ENCODE assay signal across 26 mouse cellular contexts in the genomic region with DNA sequence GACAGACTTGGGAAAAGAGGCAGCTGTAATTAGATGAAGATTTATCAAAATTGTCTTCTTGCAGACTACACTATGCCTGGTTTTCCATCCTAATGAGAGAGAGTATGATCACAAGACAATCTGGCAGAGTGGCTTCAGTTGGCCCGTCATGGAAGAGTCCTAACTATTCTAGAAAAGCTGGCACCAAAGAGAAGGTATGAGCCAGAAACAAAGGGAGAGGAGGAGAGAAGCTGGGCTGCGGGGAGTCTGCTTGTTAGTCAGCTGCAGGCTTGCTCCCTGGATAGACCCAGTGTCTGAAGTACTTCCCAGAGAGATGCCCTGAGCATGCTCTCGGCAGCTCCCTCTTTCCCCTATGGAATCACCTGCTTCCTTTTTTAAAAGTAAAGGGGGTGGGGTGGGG.
DNase-seq lines count a peak whose midpoint lies in the region; ATAC-seq and TF ChIP-seq lines count a peak whose summit lies in the region.
"Had no signal": no experiment of that assay in that cellular context is flagged by ENCODE, and none has a peak within 500 bp of the region (broad histone marks: within the 10 kb centered on the region; RNA-seq: fewer than 3 reads in every experiment).

No protein-coding gene starts in this region.

- no peaks in the 10 kb centered on the region for H3K9me3 ChIP-seq in forebrain, embryonic 16.5 days (ENCODE audit: control insufficient read depth, low read length)
- no peaks in the 10 kb centered on the region for H3K9me3 ChIP-seq in forebrain, embryonic 13.5 days (replicated peaks)
- H3K9me3 ChIP-seq in hindbrain, postnatal 0 days (ENCODE audit: low read length): no peaks in the 10 kb centered on the region
- H3K9me3 ChIP-seq in hindbrain, embryonic 14.5 days (ENCODE audit: control insufficient read depth, low read length): no peaks in the 10 kb centered on the region
- H3K9me3 ChIP-seq: embryonic facial prominence, embryonic 12.5 days; hindbrain, embryonic 13.5 days; liver, embryonic 12.5 days; neural tube, embryonic 13.5 days had no signal

- H3K36me3 ChIP-seq in forebrain, embryonic 16.5 days (ENCODE audit: control insufficient read depth, insufficient read depth): 0 out of 2 replicates have a peak, but pooled peaks cover 2% of the 10 kb centered on the region
- peaks cover 25% of the 10 kb centered on the region for H3K36me3 ChIP-seq in forebrain, embryonic 13.5 days (ENCODE audit: poor library complexity, severe bottlenecking)
- peaks cover 4% of the 10 kb centered on the region; the same call in 1 of the 2 replicates for H3K36me3 ChIP-seq in hindbrain, postnatal 0 days (ENCODE audit: insufficient read depth, low read length)
- H3K36me3 ChIP-seq in hindbrain, embryonic 14.5 days (replicated peaks; ENCODE audit: control insufficient read depth, insufficient read depth): 0 out of 2 replicates have a peak, but pooled peaks cover 5% of the 10 kb centered on the region

- peaks cover 5% of the 10 kb centered on the region; the same call in 1 of the 2 replicates for H3K4me1 ChIP-seq in forebrain, embryonic 16.5 days (replicated peaks; ENCODE audit: control insufficient read depth, insufficient read depth, low read length)
- peaks cover 16% of the 10 kb centered on the region for H3K4me1 ChIP-seq in forebrain, embryonic 13.5 days
- H3K4me1 ChIP-seq in hindbrain, postnatal 0 days (ENCODE audit: insufficient read depth, low read length): no peaks in the 10 kb centered on the region
- H3K4me1 ChIP-seq in hindbrain, embryonic 14.5 days (replicated peaks; ENCODE audit: control insufficient read depth, insufficient read depth, low read length): peaks cover 5% of the 10 kb centered on the region; the same call in 1 of the 2 replicates
- H3K4me1 ChIP-seq: embryonic facial prominence, embryonic 12.5 days; liver, embryonic 12.5 days had no signal

- 34% methylated on average over 3 of the region's 3 CpGs for WGBS in forebrain, embryonic 16.5 days
- 55% methylated on average over 3 of the region's 3 CpGs for WGBS in forebrain, embryonic 13.5 days
- 36% methylated on average over 3 of the region's 3 CpGs for WGBS in hindbrain, postnatal 0 days
- WGBS in hindbrain, embryonic 14.5 days: 43% methylated on average over 3 of the region's 3 CpGs

- H3K4me3 ChIP-seq in forebrain, embryonic 16.5 days (replicated peaks; ENCODE audit: low read length): no peak overlapping the region
- no peak overlapping the region for H3K4me3 ChIP-seq in forebrain, embryonic 13.5 days
- no peak overlapping the region for H3K4me3 ChIP-seq in hindbrain, postnatal 0 days (ENCODE audit: low read length)
- H3K4me3 ChIP-seq in hindbrain, embryonic 14.5 days (replicated peaks; ENCODE audit: low read length): no peak overlapping the region
- H3K4me3 ChIP-seq: embryonic facial prominence, embryonic 12.5 days; hindbrain, embryonic 13.5 days; layer of hippocampus, adult 2 months; liver, embryonic 12.5 days; neural tube, embryonic 13.5 days had no signal

- no peak overlapping the region for H3K9ac ChIP-seq in forebrain, embryonic 16.5 days (replicated peaks; ENCODE audit: low read depth, low read length)
- H3K9ac ChIP-seq in forebrain, embryonic 13.5 days: no peak overlapping the region
- H3K9ac ChIP-seq in hindbrain, postnatal 0 days (replicated peaks; ENCODE audit: low read length): no peak overlapping the region
- H3K9ac ChIP-seq in hindbrain, embryonic 14.5 days: no peak overlapping the region
- H3K9ac ChIP-seq: embryonic facial prominence, embryonic 12.5 days; hindbrain, embryonic 13.5 days; liver, embryonic 12.5 days; liver, postnatal 0 days; neural tube, embryonic 13.5 days had no signal

- TF ChIP-seq POLR2A in brain, embryonic 14.5 days (IDR thresholded peaks at IDR 0.05; ENCODE audit: borderline replicate concordance, extremely low read depth, insufficient read depth, insufficient read length, poor library complexity, severe bottlenecking): no peak

- TF ChIP-seq CTCF in hindbrain, postnatal 0 days (IDR thresholded peaks at IDR 0.05; ENCODE audit: low read depth): no peak
- TF ChIP-seq CTCF in brain, embryonic 14.5 days (IDR thresholded peaks at IDR 0.05; ENCODE audit: borderline replicate concordance, extremely low read depth, insufficient read depth, insufficient read length): no peak

- ATAC-seq in forebrain, embryonic 16.5 days: peak; percentile 52; the same call in 1 of the 2 replicates
- no peak for ATAC-seq in forebrain, embryonic 13.5 days
- ATAC-seq in hindbrain, postnatal 0 days: peak; percentile 43; the same call in 1 of the 2 replicates
- ATAC-seq in hindbrain, embryonic 14.5 days (ENCODE audit: low FRiP score): no peak
- ATAC-seq: CD4-positive, CD25-positive, alpha-beta regulatory T cell, adult 4 months; liver, embryonic 12.5 days; liver, postnatal 0 days had no signal

- no peaks in the 10 kb centered on the region for H3K27me3 ChIP-seq in forebrain, embryonic 16.5 days (replicated peaks; ENCODE audit: control insufficient read depth, insufficient read depth, low read length)
- 0 out of 2 replicates have a peak, but pooled peaks cover 5% of the 10 kb centered on the region for H3K27me3 ChIP-seq in forebrain, embryonic 13.5 days
- no peaks in the 10 kb centered on the region; the same call in 1 of the 2 replicates for H3K27me3 ChIP-seq in hindbrain, postnatal 0 days (ENCODE audit: insufficient read depth, low read length)
- no peaks in the 10 kb centered on the region for H3K27me3 ChIP-seq in hindbrain, embryonic 14.5 days (ENCODE audit: control insufficient read depth, insufficient read depth, low read length)
- H3K27me3 ChIP-seq: embryonic facial prominence, embryonic 12.5 days; hindbrain, embryonic 13.5 days; liver, embryonic 12.5 days; neural tube, embryonic 13.5 days had no signal

- H3K27ac ChIP-seq in forebrain, embryonic 16.5 days (ENCODE audit: low read length): 0 out of 2 replicates have a peak overlapping the region, but pooled peaks have one; percentile 5
- H3K27ac ChIP-seq in forebrain, embryonic 13.5 days: no peak overlapping the region
- no peak overlapping the region for H3K27ac ChIP-seq in hindbrain, postnatal 0 days
- H3K27ac ChIP-seq in hindbrain, embryonic 14.5 days: no peak overlapping the region
- H3K27ac ChIP-seq: embryonic facial prominence, embryonic 12.5 days; hindbrain, embryonic 13.5 days; liver, embryonic 12.5 days; neural tube, embryonic 13.5 days had no signal

- no peak overlapping the region for H3K4me2 ChIP-seq in forebrain, embryonic 16.5 days (ENCODE audit: low read length)
- H3K4me2 ChIP-seq in forebrain, embryonic 13.5 days: no peak overlapping the region
- no peak overlapping the region for H3K4me2 ChIP-seq in hindbrain, postnatal 0 days (ENCODE audit: low read depth, low read length)
- no peak overlapping the region for H3K4me2 ChIP-seq in hindbrain, embryonic 14.5 days (replicated peaks)
- H3K4me2 ChIP-seq: embryonic facial prominence, embryonic 12.5 days; heart, embryonic 11.5 days; hindbrain, embryonic 13.5 days; liver, embryonic 12.5 days; midbrain, embryonic 11.5 days; neural tube, embryonic 13.5 days had no signal

- no peak for DNase-seq in hindbrain, postnatal 0 days (ENCODE audit: low spot score)
- DNase-seq in hindbrain, embryonic 14.5 days (ENCODE audit: low spot score): no peak
- DNase-seq in Muller cell, postnatal 12 days (ENCODE audit: inconsistent ontology term): peak; percentile 57
- peak; percentile 57 for DNase-seq in brain, embryonic 14.5 days (ENCODE audit: low read depth)
- no peak for DNase-seq in ovary, adult 18-20 months (ENCODE audit: low spot score)
- DNase-seq: adrenal gland, postnatal 36 days; cerebellum, adult 9-10 months; embryo, embryonic 11 days; gastrocnemius, postnatal 14 days; heart, postnatal 36 days; kidney, adult 2 months; kidney, postnatal 36 days; layer of hippocampus, postnatal 36 days; liver, postnatal 0 days; lung, postnatal 36 days; thymus, postnatal 4 days had no signal

Comparison
In these comparisons a context has a peak if more than half of its experiments do, and no peak if none do; other contexts are left out.
1. ATAC-seq: peak in forebrain, embryonic 16.5 days (single experiment) and hindbrain, postnatal 0 days (single experiment); none in forebrain, embryonic 13.5 days (single experiment) and hindbrain, embryonic 14.5 days (single experiment).
2. DNase-seq: peak in Muller cell, postnatal 12 days (single experiment) and brain, embryonic 14.5 days (single experiment); none in hindbrain, postnatal 0 days (single experiment), hindbrain, embryonic 14.5 days (single experiment) and ovary, adult 18-20 months (single experiment).